Mouse (Mus musculus) midbrain, embryonic 12.5 days (tissue): ENCODE data around the gene Zfhx3. TPM values are rescaled to one million over a fixed set of nuclear protein-coding genes. Genes with fewer than 3 reads are reported as not detected.

Experiments used
- ATAC-seq: fragments of 200-750 bp; cut with Nextera tagmentation; 2 replicates; pipeline ENCODE4 v1.8.0; 2017; ENCODE audit warnings: low read depth, moderate TSS enrichment, moderate library complexity; ENCODE audit not compliant: low FRiP score
- H3K27ac ChIP-seq: fragments of 300-500 bp; sonication (generic); replicated peaks from 2 replicates; pipeline ENCODE4 v1.5.1; 2016; ENCODE audit warnings: mild to moderate bottlenecking
- H3K27me3 ChIP-seq: fragments of 300-500 bp; sonication (generic); 2 replicates; pipeline ENCODE4 v1.6.1; 2016; ENCODE audit warnings: mild to moderate bottlenecking
- H3K36me3 ChIP-seq: fragments of 300-500 bp; sonication (generic); 2 replicates; pipeline ENCODE4 v1.6.1; 2016
- H3K4me1 ChIP-seq: fragments of 300-500 bp; sonication (generic); 2 replicates; pipeline ENCODE4 v1.6.1; 2016
- H3K4me2 ChIP-seq: fragments of 300-500 bp; sonication (generic); replicated peaks from 2 replicates; pipeline ENCODE4 v1.6.1; 2016; ENCODE audit warnings: mild to moderate bottlenecking, moderate library complexity
- H3K4me3 ChIP-seq: fragments of 300-500 bp; sonication (generic); 2 replicates; pipeline ENCODE4 v1.5.1; 2016; ENCODE audit warnings: mild to moderate bottlenecking
- H3K9ac ChIP-seq: fragments of 300-500 bp; sonication (generic); replicated peaks from 2 replicates; pipeline ENCODE4 v1.6.1; 2016; ENCODE audit warnings: mild to moderate bottlenecking, moderate library complexity
- H3K9me3 ChIP-seq: fragments of 300-500 bp; sonication (generic); 2 replicates; pipeline ENCODE4 v1.6.1; 2016; ENCODE audit warnings: mild to moderate bottlenecking
- WGBS: fragments of 180-500 bp; shearing (Covaris S2); methylation state at CpG from one replicate; pipeline ENCODE4 v1.1.7; 2016; 5-methylcytosine and 5-hydroxymethylcytosine counted together
- polyA plus RNA-seq: library from polyadenylated mRNA; unstranded; fragments of >200 nt; fragmentation: Nextera tagmentation; extraction: Ambion mirVana; gene quantifications from 2 replicates; pipeline ENCODE4 v1.2.1, GENCODE M21; 2016

The Zfhx3 gene
- polyA plus RNA-seq, 1 experiment from 2014 or later, result 48.9 TPM

DNA sequence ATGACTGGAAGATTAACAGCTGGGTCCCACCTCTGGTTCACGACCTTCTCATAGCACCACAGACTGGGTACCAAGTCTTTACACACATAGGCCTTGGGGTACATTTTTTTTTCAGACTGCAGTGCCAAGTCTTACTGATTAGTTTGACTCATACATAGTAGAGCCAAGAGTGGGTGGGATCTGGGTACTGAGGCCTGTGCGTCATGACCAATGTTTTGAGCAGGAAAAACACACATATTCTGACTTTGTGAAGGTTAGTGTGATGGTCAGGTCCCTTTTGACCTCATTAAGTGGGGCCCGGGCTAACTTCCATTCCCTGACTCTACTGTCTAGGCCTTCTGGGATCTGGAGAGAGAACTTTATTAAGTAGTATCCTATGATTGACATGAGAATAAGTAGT, 853.6 kb downstream of the Zfhx3 start:
- no peak overlapping the region for H3K9ac ChIP-seq
- peaks cover 66% of the 10 kb centered on the region for H3K36me3 ChIP-seq
- H3K27me3 ChIP-seq, result no peaks in the 10 kb centered on the region
- H3K4me2 ChIP-seq, result no peak overlapping the region
- H3K4me3 ChIP-seq, result no peak overlapping the region
- H3K4me1 ChIP-seq, result peaks cover 5% of the 10 kb centered on the region; the same call in 1 of the 2 replicates
- ATAC-seq, result no peak
- H3K27ac ChIP-seq, result no peak overlapping the region
- H3K9me3 ChIP-seq, result peaks cover 30% of the 10 kb centered on the region
- 93% methylated on average over 3 of the region's 3 CpGs for WGBS

GRCm38 (mm10) chr8:108796882-108797281, 854.4 kb downstream of the Zfhx3 start:
- no peak for ATAC-seq
- no peak overlapping the region for H3K9ac ChIP-seq
- no peak overlapping the region for H3K4me2 ChIP-seq
- 72% methylated on average over 3 of the region's 3 CpGs for WGBS
- H3K27me3 ChIP-seq, result no peaks in the 10 kb centered on the region
- H3K27ac ChIP-seq, result no peak overlapping the region
- H3K4me1 ChIP-seq, result peaks cover 5% of the 10 kb centered on the region; the same call in 1 of the 2 replicates
- peaks cover 28% of the 10 kb centered on the region for H3K9me3 ChIP-seq
- H3K4me3 ChIP-seq, result no peak overlapping the region
- peaks cover 70% of the 10 kb centered on the region for H3K36me3 ChIP-seq

- H3K4me3 ChIP-seq, result no peak overlapping the region
- H3K27me3 ChIP-seq, result no peaks in the 10 kb centered on the region
- peaks cover 70% of the 10 kb centered on the region for H3K36me3 ChIP-seq
- peaks cover 5% of the 10 kb centered on the region; the same call in 1 of the 2 replicates for H3K4me1 ChIP-seq
- no peak overlapping the region for H3K27ac ChIP-seq
- ATAC-seq, result 0 out of 2 replicates have a peak, but pooled peaks have one; percentile 34
- no peak overlapping the region for H3K4me2 ChIP-seq
- H3K9me3 ChIP-seq, result 0 out of 2 replicates have a peak, but pooled peaks cover 17% of the 10 kb centered on the region
- 60% methylated on average over 12 of the region's 12 CpGs for WGBS
- no peak overlapping the region for H3K9ac ChIP-seq
These were observed 855.6 kb downstream of the Zfhx3 start for GRCm38 (mm10) chr8:108798012-108798411.

- H3K4me2 ChIP-seq, result no peak overlapping the region
- peaks cover 62% of the 10 kb centered on the region for H3K36me3 ChIP-seq
These were observed 856.8 kb downstream of the Zfhx3 start for GRCm38 (mm10) chr8:108799250-108799649.

GRCm38 (mm10) chr8:108800357-108800756, 857.9 kb downstream of the Zfhx3 start:
- no peak overlapping the region for H3K27ac ChIP-seq
- WGBS, result 95% methylated on average over 15 of the region's 15 CpGs
- H3K4me2 ChIP-seq, result no peak overlapping the region
- H3K4me1 ChIP-seq, result peaks cover 5% of the 10 kb centered on the region; the same call in 1 of the 2 replicates
- no peak overlapping the region for H3K9ac ChIP-seq
- no peaks in the 10 kb centered on the region for H3K27me3 ChIP-seq
- no peaks in the 10 kb centered on the region for H3K9me3 ChIP-seq
- no peak overlapping the region for H3K4me3 ChIP-seq
- peaks cover 57% of the 10 kb centered on the region for H3K36me3 ChIP-seq
- no peak for ATAC-seq

More at GRCm38 (mm10) chr8:108799250-108799649, 856.8 kb downstream of the Zfhx3 start:
- peaks cover 5% of the 10 kb centered on the region; the same call in 1 of the 2 replicates for H3K4me1 ChIP-seq
- WGBS, result 96% methylated on average over 6 of the region's 6 CpGs
- 0 out of 2 replicates have a peak, but pooled peaks cover 6% of the 10 kb centered on the region for H3K9me3 ChIP-seq
- no peak overlapping the region for H3K4me3 ChIP-seq
- no peaks in the 10 kb centered on the region for H3K27me3 ChIP-seq
- no peak overlapping the region for H3K27ac ChIP-seq
- no peak for ATAC-seq
- H3K9ac ChIP-seq, result no peak overlapping the region

- Histone ChIP-seq H3K4me2 (no peak overlapping the region), H3K9me3 (no peaks in the 10 kb centered on the region), H3K27me3 (no peaks in the 10 kb centered on the region), H3K4me3 (no peak overlapping the region), H3K9ac (no peak overlapping the region), H3K4me1 (peaks cover 3% of the 10 kb centered on the region; the same call in 1 of the 2 replicates), H3K27ac (no peak overlapping the region), H3K36me3 (peaks cover 46% of the 10 kb centered on the region)
- no peak for ATAC-seq
- WGBS, result 81% methylated on average over 6 of the region's 6 CpGs
These were observed 860.6 kb downstream of the Zfhx3 start for GRCm38 (mm10) chr8:108803017-108803416.

- H3K4me1 ChIP-seq, result peaks cover 21% of the 10 kb centered on the region
- H3K9me3 ChIP-seq, result no peaks in the 10 kb centered on the region
- H3K4me3 ChIP-seq, result no peak overlapping the region
- H3K4me2 ChIP-seq, result no peak overlapping the region
- 85% methylated on average over 10 of the region's 10 CpGs for WGBS
- H3K27ac ChIP-seq, result no peak overlapping the region
- no peaks in the 10 kb centered on the region for H3K27me3 ChIP-seq
- ATAC-seq, result no peak
- H3K9ac ChIP-seq, result no peak overlapping the region
- peaks cover 13% of the 10 kb centered on the region for H3K36me3 ChIP-seq
These were observed 869.2 kb downstream of the Zfhx3 start for GRCm38 (mm10) chr8:108811694-108812093.

GRCm38 (mm10) chr8:108813375-108813774, 870.9 kb downstream of the Zfhx3 start:
- H3K27me3 ChIP-seq, result no peaks in the 10 kb centered on the region
- ATAC-seq, result no peak
- peaks cover 29% of the 10 kb centered on the region for H3K4me1 ChIP-seq
- no peak overlapping the region for H3K4me2 ChIP-seq
- peaks cover 13% of the 10 kb centered on the region for H3K36me3 ChIP-seq
- no peak overlapping the region for H3K4me3 ChIP-seq
- H3K9ac ChIP-seq, result no peak overlapping the region
- H3K27ac ChIP-seq, result no peak overlapping the region
- H3K9me3 ChIP-seq, result no peaks in the 10 kb centered on the region
- 89% methylated on average over 12 of the region's 12 CpGs for WGBS

GRCm38 (mm10) chr8:108819271-108819671, 876.8 kb downstream of the Zfhx3 start:
- Histone ChIP-seq H3K27ac (peak overlapping the region; percentile 15; the same call in 1 of the 2 replicates), H3K9ac (no peak overlapping the region), H3K4me3 (no peak overlapping the region), H3K9me3 (no peaks in the 10 kb centered on the region), H3K4me2 (peak overlapping the region; percentile 21; the same call in 1 of the 2 replicates), H3K36me3 (peaks cover 6% of the 10 kb centered on the region), H3K4me1 (peaks cover 53% of the 10 kb centered on the region), H3K27me3 (no peaks in the 10 kb centered on the region)
- ATAC-seq, result no peak
- 9% methylated on average over 8 of the region's 8 CpGs for WGBS

DNA sequence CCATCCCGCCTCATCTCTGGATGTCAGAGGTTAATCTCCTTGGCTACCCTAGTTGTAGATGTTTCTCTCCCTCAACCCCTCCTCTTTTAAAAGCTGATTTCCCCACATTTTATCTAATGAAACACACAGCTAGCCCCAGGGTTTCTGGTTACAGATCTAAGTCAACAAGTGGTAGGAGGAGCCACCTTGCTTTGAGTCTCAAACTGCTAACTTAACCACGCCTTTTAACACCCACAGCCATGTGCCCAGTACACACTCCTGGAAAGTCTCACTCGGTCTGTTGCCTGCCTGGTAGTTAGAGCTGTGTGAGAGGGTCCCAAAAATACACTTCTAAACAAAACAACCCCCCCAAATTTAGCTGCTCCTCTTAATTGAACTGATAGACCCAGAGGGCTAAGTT, 877.4 kb downstream of the Zfhx3 start:
- H3K4me1 ChIP-seq, result peaks cover 53% of the 10 kb centered on the region
- ATAC-seq, result no peak
- peaks cover 2% of the 10 kb centered on the region; the same call in 1 of the 2 replicates for H3K36me3 ChIP-seq
- WGBS, result 3% methylated on average over 3 of the region's 3 CpGs
- no peak overlapping the region for H3K9ac ChIP-seq
- H3K27ac ChIP-seq, result no peak overlapping the region
- H3K27me3 ChIP-seq, result no peaks in the 10 kb centered on the region
- H3K4me3 ChIP-seq, result no peak overlapping the region
- peak overlapping the region; percentile 25 for H3K4me2 ChIP-seq
- no peaks in the 10 kb centered on the region for H3K9me3 ChIP-seq

GRCm38 (mm10) chr8:108820634-108821033, 878.2 kb downstream of the Zfhx3 start:
- Histone ChIP-seq H3K4me2 (peak overlapping the region; percentile 25), H3K4me3 (no peak overlapping the region), H3K27ac (no peak overlapping the region), H3K36me3 (peaks cover 2% of the 10 kb centered on the region; the same call in 1 of the 2 replicates), H3K9ac (no peak overlapping the region), H3K4me1 (peaks cover 53% of the 10 kb centered on the region), H3K9me3 (no peaks in the 10 kb centered on the region), H3K27me3 (no peaks in the 10 kb centered on the region)
- ATAC-seq, result peak; percentile 79
- 10% methylated on average over 6 of the region's 6 CpGs for WGBS

DNA sequence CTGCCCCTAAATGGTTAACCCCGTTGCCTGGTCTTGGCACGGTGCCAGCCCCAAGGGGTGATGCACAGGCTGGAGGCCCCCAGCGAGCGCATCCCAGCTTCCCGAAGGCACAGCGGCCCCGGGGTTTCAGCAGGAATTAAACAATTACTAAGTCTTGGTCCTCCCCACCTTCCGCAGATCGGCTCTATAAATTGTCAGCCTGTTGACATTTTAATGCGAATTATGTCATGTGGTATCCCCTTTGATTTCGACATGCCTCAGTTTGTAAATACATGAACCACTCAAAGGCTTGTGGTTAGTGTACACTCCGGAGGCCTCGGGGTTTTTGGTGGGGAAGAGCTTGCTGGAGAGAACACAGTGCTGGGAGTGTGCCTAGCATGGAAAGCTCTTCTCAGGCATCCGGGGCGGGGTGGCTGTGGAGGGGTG, 880.4 kb downstream of the Zfhx3 start:
- H3K36me3 ChIP-seq, result peaks cover 2% of the 10 kb centered on the region; the same call in 1 of the 2 replicates
- H3K27ac ChIP-seq, result 0 out of 2 replicates have a peak overlapping the region, but pooled peaks have one; percentile 3
- H3K4me1 ChIP-seq, result peaks cover 55% of the 10 kb centered on the region
- ATAC-seq, result no peak
- WGBS, result 69% methylated on average over 15 of the region's 15 CpGs
- H3K9me3 ChIP-seq, result no peaks in the 10 kb centered on the region
- H3K4me2 ChIP-seq, result no peak overlapping the region
- no peaks in the 10 kb centered on the region for H3K27me3 ChIP-seq
- H3K4me3 ChIP-seq, result no peak overlapping the region
- H3K9ac ChIP-seq, result no peak overlapping the region
